Mouse (Mus musculus): Measurements from ENCODE around the gene Pth2.
A peak's percentile ranks its signal among the peaks of the same experiment; 100 is the strongest.
"Not testable (repeated sequence)": the region's sequence is repeated elsewhere in the genome, so short reads cannot be mapped to it uniquely, and the experiment has no call there.

Pth2 gene

DNA sequence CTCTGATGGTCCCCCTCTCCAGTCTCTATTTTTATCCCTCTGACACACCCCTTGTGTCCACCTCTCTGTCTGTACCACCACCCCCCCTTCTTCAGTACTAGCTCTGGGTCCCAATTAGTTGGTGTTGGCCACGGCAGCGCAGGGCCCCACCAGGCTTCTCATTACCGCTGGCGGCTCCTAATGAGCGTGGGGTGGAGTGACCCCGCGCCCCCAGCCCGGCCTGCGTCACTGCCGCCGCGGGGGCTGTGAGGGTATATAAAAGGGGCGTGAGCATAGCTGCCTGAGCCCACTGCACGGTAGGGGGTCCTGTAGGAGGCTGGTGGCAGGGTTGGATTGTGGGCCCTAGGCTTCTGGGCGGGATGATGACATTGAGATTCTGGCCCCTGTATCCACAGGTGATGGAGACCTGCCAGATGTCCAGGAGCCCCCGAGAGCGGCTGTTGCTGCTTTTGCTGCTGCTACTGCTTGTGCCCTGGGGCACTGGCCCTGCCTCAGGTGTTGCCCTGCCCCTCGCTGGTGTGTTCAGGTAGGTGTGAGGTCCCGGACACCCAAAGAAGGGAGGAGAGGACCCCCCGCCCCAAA is at the start of gene Pth2:
Pth2 (plus strand) TSS at position 100 of the 582 bp plus-strand sequence.
- no peak for DNase-seq (ENCODE audit: low spot score in 2 of 2)

DNA sequence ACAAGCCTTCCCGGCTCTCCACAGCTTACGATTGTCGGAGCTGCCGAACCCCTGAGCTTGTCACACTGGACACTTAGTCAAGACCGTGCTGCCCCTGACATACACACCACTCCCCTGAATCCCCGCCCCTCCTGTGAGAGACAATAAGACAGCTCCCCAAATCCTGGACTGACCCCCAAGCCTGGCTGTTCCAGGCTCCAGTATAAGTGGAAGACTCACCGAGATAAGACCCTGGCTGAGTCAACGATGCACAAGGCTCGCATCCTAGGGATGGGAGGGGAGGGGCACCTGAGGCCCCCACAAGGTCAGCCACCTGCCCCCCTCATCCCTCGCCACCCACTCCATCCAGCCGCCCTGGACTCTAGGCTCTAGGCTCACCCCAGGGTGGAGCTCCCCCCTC is 48.9 kb upstream of the Pth2 start:
- no peak for DNase-seq (ENCODE audit: low spot score in 2 of 2)

DNA sequence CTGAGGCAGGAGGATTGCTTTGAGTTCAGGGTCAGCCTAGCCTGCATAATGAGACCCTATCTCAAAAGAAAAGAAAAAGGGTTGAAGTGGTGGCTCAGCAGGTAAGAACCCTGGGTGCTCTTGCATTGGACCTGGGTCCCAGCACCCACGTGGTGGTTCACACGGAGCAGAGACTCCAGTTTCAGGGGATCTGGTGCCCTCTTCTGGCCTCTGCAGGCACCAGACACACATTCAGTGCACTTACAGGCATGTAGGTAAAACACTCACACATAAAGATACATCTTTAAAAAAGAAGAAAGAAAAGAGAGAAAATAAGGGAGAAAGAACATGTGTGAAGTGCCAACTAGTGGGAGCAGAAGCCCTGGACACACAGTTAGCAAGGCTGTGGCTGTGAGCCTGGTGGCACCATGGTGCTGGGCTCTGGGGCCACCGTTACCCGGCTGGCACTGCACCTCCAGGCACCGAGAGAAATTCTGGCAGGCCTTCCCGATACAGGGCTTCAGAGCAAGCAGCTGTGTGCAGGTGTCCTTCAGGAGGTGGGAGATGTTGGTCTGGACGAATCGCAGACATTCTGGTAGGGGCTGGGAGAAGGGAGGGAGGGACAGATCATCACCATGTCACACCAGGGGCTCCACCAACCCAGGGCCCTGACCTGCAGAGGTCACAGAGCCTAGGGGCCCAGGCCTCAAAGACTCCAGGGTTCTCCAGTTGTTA is 47.2 kb upstream of the Pth2 start:
- DNase-seq (ENCODE audit: low spot score in 2 of 2), result no peak

DNA sequence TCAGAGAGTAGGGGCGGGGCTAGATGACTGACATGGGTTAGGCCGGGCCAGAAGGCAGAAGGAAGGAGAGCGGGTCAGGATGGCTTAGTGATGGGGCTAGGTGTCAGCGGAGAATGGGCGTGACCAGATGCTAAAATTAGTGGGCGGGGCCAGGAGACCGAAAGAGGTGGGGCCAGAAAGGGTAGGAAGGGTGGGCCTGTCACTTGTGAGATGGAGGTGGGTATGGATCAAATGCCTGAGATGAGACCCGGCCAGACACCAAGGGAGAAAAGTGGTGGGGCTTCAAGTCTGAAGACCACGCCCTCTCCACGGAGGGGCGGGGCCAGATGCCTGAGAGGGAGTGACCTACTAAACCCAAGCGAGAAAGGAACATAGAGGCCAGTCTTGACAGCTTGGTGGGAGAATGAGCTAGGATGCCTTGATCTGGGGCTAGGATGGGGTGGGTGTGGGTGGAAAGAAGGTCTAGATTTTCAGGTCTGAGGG is 46.2 kb upstream of the Pth2 start:
- no peak for DNase-seq (ENCODE audit: low spot score in 2 of 2)

DNA sequence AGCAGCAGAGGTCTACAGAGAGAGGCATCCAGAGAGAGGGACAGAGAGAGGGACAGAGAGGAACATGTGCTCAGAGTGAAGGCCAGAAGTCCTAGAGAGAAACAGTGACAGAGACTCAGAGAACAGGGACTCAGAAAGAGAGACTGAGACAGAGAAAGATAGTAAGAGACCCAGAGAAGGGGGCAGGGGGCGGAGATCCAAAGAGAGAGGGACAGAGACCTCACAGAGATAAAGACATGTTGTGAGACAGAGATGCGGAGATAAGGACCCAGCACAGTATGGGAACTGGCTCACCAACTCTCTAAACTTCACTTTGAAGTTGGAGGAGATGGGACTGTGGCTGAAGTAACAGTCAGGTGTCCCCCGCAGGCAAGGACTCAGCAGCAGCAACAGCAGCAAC is 45.4 kb upstream of the Pth2 start:
- no peak for DNase-seq (ENCODE audit: low spot score in 2 of 2)

DNA sequence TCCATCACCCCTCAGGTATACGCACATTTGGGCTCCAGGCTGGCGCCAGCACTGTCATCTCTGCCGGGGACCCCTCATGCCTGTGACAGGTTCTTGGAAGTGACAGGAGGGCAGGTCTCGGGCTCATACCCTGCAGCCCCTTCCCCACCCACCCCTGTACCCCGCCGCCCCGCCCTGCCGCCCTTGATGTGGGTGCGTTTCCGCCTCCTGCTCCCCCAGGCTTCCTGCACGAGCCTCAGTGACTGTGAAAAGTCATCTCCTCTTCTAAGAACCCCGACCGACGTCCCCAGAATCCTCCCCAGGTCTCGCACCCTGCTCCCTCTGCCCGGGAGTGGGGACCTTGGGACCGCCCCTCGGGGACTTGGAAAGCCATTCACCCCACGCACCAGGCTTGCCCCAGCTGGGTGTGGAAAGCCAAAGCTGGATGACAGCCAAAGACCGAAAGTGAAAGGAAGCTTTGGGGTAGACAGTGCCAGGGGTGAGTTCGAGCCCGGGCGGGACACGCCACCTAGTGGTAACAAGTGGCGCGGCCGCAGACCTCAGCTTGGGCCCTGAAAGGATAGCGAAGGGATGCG is 44.7 kb upstream of the Pth2 start, which contains the start of the genes Gm45713 and Flt3l:
Gm45713 (minus strand) TSS at position 239 of the 575 bp plus-strand sequence.
Flt3l (minus strand) TSS at position 440 of the 575 bp plus-strand sequence.
- DNase-seq (ENCODE audit: low spot score in 2 of 2), result peak in 1 of 2 experiments; percentile 93

DNA sequence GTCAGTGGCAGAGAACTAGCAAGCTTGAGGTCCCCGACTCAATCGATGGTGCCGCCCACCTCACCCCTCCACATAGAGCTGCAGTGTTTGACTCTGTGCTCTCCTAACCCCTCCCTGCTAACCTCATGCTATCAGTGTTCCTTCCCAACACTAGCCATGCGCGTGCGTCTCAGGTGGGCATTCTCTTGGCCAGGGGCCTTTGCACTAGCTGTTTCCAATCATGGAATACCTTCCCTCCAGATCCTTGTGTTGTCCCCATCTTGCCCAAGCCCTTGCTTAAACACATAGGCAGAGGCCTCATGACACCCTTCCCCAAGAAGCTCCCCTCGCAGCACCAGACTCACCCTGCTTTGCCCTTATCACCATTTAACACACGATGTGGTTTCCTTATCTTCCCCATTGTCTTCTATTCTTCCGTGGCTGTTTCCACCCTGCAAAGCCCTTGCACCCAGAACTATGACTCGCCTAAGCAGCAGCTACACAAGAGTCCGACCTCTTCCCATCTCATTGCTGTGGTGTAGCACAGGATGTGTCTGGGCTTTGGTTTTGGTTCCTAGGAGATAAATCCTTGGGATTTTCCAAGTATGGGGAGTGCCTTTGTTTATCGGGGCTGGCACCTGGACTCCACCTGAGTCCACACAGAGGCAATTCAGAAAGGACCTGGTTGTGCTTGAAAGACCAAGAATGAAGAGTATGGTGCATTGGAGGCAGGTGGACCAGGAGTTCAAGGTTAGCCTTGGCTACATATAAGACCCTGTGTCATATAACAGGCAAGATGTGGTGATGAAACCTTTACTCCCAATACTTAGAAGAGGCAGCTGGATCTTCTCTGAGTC is 43.4 kb upstream of the Pth2 start:
- no peak for DNase-seq (ENCODE audit: low spot score in 2 of 2)

DNA sequence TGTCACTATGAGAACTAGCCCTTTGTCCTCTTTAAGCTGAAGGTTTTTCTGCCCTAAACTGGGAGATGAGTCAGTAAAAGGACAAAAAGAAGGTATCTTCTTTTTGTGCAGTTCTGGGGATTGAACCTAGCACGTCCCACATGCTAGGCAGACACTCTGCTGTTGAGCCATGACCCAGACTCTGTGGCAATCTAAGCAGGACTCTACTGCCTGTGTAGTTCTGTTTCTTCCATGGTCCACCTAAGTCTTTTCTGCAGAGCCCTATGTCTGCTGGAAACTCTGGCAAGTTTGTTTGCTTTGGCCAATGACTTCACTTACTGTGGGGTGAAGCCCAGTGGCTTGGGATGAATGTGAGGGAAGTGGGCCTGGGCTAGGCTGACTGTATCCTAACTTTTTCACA is 42.4 kb upstream of the Pth2 start:
- no peak for DNase-seq (ENCODE audit: low spot score in 2 of 2)

DNA sequence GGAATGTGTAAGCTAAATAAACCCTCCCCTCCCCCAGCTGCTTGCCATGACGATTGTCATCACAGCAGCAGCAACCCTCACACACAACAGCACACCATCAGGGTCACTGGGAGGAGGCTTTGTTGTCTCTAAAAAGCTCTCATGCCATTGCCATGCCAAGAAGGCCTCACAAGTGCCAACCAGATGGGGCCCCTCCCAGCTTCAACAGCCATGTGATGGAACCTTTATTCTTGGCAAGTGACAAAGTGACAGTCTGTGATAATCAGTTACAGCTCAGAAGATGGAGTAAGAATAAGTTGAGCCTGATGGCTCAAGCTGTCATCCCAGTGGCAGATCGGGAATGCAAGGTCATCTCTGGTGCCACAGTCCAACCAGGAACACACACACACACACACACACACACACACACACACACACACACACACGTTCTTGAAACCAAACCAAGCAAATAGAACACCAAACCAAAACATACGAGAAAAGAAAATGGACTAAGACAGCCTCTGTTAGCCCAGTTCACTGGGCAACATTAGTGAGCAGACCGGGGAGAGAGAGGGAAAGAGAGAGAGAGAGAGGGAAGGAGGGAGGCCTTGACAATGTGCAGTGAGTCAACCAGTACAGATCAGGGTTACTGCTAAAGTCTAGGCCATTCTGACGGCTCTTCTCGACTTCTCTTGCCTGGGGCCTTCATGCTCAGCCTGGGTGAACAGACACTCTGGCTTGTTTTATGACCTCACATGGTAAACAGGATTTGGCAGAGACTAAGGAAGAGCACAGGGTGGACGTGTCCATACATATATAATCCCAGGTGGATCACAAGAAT is 40.7 kb upstream of the Pth2 start:
- no peak for DNase-seq (ENCODE audit: low spot score in 2 of 2)

DNA sequence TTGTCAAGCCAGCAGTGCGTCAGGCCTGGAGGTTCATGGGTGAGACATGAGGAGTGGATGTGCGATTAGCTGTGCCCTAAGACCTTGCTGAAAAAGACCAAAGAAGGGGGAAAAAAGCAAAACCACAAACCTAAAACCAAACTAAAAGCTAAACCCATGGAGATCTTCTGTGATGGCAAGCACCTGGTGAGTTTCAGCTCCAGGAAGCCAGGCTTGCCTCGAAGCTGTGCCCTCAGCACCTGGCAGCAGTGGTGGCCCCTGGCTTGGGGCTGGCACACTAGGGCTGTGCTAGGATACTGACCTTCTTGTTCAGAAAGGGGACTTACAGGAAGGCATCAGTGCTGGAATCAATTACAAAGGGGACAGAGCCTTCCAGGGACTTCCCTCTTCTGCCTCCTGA is 39.5 kb upstream of the Pth2 start:
- no peak for DNase-seq (ENCODE audit: low spot score in 2 of 2)

DNA sequence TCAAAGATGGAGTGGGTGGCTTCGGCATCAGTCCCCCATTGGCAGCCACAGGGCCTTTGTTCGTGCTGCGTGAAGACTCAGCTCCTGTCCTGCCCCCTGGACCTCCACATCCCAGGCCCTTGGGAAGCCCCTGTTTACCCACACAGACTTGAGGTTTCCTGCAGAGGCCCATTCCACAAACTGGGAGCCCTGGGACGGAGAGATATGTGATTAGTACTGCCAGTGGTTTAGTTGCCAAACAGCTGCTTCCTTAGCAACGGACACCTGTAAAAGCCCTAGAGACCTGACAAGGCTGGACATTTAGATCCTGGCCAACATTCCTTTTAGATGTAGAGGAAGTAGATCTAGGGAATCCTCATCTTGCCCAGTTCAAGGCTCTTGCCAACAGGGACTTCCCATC is 38.9 kb upstream of the Pth2 start:
- DNase-seq (ENCODE audit: low spot score in 2 of 2), result no peak

DNA sequence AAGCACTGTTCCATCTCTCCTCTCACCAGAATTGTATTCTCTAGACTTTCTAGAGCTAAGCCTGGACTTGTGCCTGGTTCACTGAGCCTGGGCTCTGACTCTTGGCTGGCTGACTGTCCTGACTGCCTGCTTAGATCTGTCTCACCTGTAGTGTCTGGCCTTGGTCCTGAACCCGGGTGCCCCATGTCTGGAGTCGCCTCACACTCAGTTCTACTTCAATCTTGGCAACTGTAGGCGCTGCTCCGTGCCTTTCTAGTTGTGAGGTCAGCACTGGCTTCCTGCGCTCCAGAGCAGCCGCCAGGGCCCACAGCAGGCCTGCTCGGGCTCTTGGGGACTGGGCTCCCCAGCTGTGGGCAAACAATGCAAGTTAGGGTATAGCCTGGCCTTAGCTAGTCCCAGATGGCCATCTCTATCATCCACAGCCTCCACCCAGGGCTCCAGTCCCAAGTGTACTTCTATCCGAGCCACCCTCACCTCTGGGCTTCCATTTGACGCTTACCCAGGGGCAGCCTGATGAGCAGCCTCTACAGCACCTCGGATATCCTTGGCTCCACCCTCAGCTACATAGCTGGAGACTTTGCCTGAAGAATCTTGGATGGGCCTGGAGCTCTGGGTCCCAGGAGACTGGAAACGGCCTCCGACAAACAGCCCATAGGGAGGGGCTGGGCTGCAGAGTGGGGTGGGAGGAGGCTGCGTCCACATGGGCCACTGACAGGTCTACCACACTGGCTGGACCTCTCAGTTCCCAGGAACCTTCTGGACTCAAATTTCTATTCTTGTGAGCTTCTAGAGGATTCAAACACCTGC is 36.2 kb upstream of the Pth2 start:
- DNase-seq (ENCODE audit: low spot score in 2 of 2), result no peak

DNA sequence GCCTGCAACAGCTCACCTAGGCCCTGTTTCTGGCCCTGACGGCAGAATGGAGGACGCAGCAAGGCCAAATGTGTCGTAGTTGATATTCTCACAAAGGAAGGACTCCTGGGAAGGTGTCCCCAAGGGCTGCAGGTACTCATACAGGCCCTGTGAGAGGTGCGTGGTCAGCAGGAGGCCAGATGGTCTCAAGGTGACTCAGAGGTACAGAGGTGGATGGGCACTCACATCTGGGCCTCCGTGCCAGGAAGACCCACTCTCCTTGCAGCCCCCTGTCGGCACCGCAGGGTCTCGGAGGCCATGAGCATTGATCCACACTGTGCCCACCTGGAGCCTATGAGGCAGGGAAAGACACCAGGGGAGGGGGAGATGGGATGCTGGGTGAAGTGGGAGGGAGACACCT is 35.3 kb upstream of the Pth2 start:
- no peak for DNase-seq (ENCODE audit: low spot score in 2 of 2)

DNA sequence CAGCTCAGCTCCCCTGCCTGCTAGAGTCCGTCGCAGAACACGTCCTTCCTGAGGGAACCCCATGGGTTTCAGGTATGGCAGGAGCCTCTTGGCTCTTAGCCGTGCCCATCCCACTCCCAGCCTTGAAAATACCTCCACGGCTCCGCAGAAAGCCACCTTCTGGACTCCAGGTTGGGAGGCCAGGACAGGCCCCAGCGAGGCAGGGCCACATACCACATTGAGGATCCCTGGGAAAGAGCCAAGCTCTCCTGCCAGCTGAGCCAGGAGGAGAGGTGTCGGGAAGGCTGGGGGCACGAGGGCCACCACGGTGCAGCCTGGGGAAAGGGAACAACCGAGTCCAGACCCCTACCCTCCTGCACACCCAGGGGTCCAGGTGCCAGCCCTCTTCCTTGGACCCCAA is 33.5 kb upstream of the Pth2 start:
- DNase-seq (ENCODE audit: low spot score in 2 of 2), result no peak

DNA sequence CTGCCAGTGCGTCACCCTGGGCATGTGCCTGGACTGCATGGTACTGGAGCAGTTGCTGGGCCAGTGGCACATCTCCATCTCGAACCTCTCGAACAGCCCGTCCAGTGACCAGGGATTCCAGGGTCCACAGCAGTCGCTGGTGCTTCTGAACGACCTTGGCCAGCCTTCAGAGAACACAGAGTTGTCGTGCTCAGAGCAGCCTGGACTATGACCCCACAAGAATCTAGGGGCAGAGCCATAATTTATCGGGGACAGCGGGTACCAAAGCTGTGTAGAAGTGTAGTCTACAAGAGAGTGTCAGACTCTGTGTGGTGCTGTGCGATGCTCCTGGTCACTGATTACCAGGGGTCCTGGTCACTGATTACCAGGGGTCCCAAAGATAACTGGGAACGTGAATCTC is 32.9 kb upstream of the Pth2 start:
- DNase-seq (ENCODE audit: low spot score in 2 of 2), result no peak

DNA sequence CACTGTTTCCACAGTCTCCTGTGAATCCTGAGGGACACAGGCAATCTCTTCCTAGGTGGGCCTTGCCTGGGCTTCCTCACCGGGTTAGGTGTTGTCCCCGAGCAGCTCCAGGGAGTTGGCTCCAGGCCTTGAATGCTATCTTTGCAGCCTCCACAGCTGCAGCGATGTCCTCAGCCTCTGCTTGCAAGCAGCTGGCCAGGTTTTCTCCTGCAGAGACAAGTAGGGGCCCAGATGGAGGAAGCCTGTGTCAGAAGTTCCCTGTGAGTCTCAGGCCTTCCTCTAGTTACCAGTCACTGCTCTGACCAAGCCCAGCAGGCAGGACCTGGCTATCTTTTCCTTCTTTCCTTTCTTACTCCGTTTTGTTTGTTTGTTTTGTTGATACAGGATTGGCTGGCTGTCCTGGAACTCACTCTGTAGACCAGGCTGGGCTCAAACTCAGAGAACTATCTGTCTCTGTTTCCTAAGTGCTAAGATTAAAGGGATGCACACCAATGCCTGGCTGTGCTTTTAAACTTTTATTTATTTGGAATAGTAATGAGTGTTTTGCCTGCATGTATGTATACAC is 32.2 kb upstream of the Pth2 start:
- no peak for DNase-seq (ENCODE audit: low spot score in 2 of 2)

DNA sequence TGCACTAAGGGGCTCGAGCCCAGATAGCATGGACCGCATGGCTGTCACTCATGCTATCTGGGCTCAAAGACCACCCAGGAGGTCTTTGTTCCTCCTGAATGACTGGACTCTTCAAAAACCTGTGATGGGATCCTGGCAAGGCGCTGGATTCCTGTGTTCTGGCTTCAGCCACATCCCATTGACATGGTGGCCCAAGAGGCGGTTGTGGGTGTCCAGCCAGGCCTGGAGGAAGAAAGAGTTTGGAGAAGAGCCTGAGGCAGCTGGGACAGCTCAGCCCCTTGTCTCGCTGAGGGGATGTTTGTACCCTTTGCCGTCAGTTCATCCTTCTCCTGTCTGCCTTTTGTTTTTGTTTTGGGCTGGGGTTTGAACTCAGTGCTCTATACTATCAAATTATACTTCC is 31.2 kb upstream of the Pth2 start:
- no peak for DNase-seq (ENCODE audit: low spot score in 2 of 2)

DNA sequence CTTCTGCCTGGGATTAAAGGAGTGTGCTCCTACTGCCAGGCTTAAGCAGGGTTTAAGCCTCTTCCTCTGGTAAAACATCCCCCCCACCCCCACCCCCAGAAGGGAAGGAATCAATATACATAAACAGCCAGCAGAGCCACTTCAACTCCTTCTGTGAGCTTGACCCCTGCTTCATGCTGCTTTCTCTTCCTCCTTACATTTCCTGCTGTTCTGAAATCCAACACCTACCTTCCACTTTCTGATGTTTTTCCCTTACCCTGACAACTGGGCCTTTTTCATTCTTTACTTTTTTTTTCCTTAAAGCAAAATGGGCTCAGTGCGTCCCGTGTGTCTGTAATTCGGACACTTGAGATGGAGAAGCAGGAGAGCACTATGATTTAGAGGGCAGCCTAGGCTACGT is 30.5 kb upstream of the Pth2 start:
- DNase-seq (ENCODE audit: low spot score in 2 of 2), result no peak

DNA sequence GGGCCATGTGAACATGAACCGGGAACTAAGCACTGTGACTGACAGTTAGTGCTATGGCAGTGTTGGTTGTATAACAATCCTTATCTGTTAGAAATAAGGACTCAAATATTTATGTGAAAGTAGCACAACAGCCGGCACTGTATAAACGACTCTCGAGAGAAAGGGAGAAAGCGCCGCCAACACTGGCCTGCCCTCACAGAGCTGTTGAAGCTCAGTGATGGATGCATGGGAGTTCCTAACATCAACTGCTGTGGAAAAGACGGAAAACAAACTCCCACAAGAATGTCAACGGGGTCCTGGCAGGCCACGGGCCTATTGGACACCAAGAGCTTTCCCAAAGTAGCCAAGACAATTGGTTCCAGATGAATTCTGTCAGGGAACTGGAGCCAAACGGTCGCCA is 29.5 kb upstream of the Pth2 start:
- no peak for DNase-seq (ENCODE audit: low spot score in 2 of 2)

DNA sequence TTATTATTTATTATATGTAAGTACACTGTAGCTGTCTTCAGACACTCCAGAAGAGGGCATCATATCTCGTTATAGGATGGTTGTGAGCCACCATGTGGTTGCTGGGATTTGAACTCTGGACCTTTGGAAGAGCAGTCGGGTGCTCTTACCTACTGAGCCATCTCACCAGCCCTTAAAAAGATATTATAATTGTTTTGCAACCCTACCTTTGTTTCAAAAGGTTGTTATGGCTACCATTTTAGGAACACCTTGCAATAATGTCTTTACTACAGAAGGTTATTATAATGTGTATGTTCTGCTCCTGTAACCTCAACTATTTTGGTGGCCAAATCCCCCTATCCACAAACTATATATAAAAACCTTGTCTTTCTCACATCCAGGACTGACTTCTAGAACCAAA is 27.7 kb upstream of the Pth2 start:
- DNase-seq (ENCODE audit: low spot score in 2 of 2), result not testable (repeated sequence)

All from left cerebral cortex, adult 9 months (tissue).